Mouse (Mus musculus) brain, embryonic 14.5 days (tissue): ENCODE data around the gene Hilpda.

Experiments used
- CTCF ChIP-seq: fragments of 200-500 bp; IDR thresholded peaks from 2 replicates; pipeline ENCODE4 v1.5.1; 2012; ENCODE audit warnings: inconsistent platforms, mild to moderate bottlenecking, moderate library complexity, borderline replicate concordance; ENCODE audit not compliant: insufficient read depth, insufficient read length; ENCODE audit errors: extremely low read depth
- POLR2A ChIP-seq: fragments of 200-500 bp; IDR thresholded peaks from 2 replicates; pipeline ENCODE4 v1.6.1; 2012; ENCODE audit warnings: mild to moderate bottlenecking, inconsistent platforms, borderline replicate concordance; ENCODE audit not compliant: poor library complexity, insufficient read depth, insufficient read length, severe bottlenecking; ENCODE audit errors: extremely low read depth

DNA sequence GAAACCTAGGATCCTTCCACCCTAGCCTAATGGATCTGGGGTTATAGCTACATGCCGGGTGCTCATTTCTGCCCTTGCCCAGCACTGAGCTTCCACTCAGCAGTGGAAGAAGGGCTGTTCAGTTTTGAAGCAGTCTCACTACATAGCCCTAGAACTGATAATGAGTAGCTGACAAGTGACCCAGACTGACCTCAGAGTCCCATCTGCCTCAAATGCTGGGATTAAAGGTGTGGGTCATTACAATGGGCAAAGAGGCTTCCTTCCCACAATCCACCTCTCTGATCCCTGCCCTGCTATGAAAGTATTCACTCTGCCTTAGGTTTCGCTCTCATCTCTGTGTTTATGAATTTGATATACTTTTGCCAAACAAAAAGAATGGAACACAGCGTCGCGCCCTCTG, 4.5 kb downstream of the Hilpda start:
- TF ChIP-seq POLR2A (no peak), CTCF (no peak)
